Mouse (Mus musculus) common myeloid progenitor, adult 5-6 weeks (primary cell): ENCODE results near the gene Slc5a1. TPM values are rescaled to one million over a fixed set of nuclear protein-coding genes. Genes with fewer than 3 reads are reported as not detected.

ENCODE experiments used
- ATAC-seq: replicated peaks from 2 replicates; pipeline ENCODE4 v1.8.0; 2016; ENCODE audit warnings: low read depth, mild to moderate bottlenecking, moderate TSS enrichment, inconsistent platforms; ENCODE audit not compliant: poor library complexity, severe bottlenecking
- total RNA-seq: library from RNA; stranded (forward); fragments of 200-1000, 187-1606 nt; gene quantifications from 2 replicates; pipeline ENCODE4 v1.2.3, GENCODE M21; 2017

The Slc5a1 gene
- not detected in 2 replicates for total RNA-seq

- ATAC-seq, result no peak
These were observed at the start of gene Slc5a1 for GRCm38 (mm10) chr5:33104025-33104481. Gene Slc5a1, plus strand, starts transcription at chr5:33104219.

- ATAC-seq, result no peak
These were observed 47.8 kb upstream of the Slc5a1 start for GRCm38 (mm10) chr5:33056126-33056765.

GRCm38 (mm10) chr5:33070071-33070470 lies 33.9 kb upstream of the Slc5a1 start:
- no peak for ATAC-seq

DNA sequence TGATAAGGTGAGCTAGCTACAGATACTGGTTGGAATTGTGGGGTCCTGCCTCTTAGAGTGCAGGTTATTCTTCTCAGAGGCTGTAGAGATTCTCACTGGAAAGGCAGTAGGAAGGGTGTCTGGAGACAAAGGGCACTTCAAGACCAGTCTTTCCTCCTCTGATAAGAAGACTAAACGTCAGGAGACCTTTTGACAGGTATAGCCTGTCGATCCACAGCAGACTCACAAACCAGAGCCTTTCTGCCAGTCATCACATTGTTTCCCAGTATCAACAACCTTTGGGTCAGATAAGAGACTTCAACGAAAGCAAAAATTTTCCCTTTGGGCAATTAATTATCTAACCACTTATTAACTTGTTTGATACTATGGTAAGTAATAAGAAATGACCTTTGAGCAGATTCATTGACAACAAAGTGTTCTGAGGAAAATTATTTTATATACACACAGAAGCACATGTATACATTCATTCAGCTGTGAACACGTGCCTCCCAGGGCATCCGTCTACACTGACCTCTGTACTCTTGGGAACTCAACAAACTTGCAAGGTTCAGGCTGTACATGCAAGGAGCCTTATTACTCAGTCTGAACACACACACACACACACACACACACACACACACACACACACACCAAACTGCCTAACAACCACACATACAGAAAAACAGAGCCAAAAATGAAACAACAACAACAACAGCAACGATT lies 27.4 kb upstream of the Slc5a1 start:
- ATAC-seq, result no peak

- ATAC-seq, result no peak
These were observed 21.1 kb upstream of the Slc5a1 start for GRCm38 (mm10) chr5:33082896-33083295.

DNA sequence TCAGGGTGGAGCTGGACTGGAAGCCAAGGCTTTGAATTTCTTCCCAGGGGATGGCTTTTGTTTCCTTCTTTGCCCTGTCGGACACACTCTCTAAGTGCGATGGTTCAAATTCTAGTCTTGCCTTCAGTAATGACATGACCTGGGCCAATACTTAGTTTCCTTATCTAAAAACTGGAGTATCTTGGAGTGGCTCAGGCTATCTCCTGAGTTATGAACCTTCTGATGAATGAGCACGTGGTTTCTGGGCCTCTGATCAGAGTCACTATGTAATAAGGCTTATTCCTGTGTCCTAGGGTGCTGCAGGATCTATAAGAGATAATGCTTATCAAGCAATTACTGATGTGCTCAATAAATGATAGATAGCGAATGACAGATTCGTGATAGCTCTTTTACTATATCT lies 19.4 kb upstream of the Slc5a1 start:
- ATAC-seq, result no peak

GRCm38 (mm10) chr5:33091342-33091741 lies 12.7 kb upstream of the Slc5a1 start:
- ATAC-seq, result no peak

- no peak for ATAC-seq
These were observed 8.7 kb upstream of the Slc5a1 start for GRCm38 (mm10) chr5:33095315-33095714.

DNA sequence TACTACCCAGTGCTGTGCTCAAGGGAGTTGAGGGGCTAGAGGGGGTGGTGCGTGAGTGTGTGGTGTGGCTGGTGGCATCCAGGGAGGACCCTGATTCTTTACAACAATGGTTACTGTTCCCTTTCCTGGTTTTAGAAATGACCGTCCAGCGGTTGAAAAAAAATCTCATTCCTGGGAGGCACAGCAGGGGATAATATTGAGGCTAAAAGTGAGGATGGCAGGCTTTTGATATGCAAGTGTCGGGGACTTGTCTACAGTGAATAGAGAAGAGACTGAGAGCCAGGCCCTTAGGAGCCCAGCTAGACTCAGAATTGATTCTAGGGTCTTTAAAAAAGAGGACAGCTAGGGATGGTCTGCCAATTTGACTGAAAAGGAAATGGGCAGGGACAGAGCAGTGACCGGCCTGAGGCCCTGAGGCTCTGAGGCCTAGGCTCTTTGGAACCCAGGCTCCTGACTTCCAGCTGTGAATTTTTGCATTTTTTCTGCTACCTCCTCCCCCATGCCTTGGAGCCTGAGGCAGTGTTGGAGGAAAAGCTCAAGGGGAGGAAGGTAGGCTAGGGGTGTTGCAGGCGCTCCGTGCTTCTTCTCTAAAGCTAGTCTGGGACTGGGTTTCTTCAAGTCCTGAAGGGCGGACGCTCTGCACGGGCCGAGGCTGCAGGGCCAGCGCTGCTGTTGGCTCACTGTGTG lies 1.5 kb upstream of the Slc5a1 start:
- no peak for ATAC-seq

- ATAC-seq, result no peak
These were observed 857 bp downstream of the Slc5a1 start for GRCm38 (mm10) chr5:33104876-33105275.

GRCm38 (mm10) chr5:33105660-33106059 lies 1.6 kb downstream of the Slc5a1 start:
- no peak for ATAC-seq

GRCm38 (mm10) chr5:33107056-33107455 lies 3.0 kb downstream of the Slc5a1 start:
- ATAC-seq, result no peak

DNA sequence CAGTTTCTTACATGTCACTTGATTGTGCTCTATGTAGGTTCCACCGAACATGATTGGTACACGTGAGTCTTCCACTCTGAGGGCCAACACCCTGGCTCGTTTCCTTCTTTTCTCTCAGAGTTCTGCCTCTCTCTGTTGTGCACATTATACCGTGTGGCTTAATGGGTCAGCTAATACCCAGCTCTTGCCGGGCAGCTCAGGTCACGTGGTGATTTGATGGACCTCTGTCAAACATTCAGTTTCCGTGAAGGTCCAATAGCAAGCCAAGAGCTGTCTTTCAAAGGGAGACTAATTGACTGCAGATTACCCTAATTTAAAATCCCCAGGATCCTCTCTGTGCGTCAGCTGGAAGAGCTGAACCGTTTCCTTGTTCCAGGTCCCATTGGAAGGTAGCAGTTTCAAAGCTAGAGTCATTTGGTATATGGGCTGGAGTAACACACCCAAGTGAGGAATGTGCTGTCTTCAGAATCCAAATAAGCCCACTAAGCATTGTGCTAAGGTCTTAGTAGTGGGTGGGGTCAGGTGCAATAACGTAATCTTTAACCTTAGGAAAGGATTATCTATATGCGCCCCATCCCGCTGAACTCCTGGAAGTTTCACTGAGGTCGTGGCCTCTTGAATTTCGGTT lies 3.9 kb downstream of the Slc5a1 start:
- no peak for ATAC-seq

DNA sequence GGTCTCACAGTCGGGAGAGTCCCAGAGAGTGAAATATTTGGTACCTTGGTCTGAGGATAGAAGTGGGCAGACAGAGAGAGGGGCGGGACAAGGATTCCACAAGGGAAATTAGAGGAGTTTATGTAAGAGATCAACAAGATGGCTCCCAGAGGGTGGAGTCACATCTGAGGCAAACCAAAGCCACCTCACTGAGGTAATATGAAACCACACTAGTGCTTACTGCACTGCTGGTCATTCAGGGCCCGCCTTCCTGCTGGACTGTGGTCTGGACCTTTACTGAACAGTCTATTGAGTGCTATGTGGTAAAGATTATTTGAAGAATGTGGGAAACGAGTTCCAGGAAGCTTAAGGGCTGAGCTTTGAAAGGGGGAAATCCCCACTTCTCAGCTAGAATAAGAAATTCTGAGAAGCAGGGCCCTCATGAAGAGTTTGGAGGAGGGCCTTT lies 17.9 kb downstream of the Slc5a1 start:
- no peak for ATAC-seq

GRCm38 (mm10) chr5:33123658-33124057 lies 19.6 kb downstream of the Slc5a1 start:
- ATAC-seq, result no peak

DNA sequence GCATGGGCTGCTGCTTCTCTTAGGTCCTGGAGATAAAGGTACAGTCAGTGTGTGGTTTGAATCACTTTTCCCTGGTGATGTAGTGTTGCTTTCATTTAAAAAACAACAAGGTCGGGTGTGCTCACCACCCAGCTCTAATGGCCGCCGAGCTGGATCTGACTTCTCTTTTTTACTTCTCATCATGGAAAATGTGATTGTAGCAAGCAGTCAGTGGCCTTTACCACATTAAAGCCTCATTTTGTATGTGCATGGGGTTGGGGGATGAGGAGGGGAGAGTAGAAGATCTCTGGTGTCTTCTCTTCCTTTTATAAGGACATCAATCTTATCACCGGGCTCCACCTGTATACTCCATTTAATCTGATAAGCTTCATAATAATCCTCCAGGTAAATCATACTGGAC lies 21.3 kb downstream of the Slc5a1 start:
- no peak for ATAC-seq

DNA sequence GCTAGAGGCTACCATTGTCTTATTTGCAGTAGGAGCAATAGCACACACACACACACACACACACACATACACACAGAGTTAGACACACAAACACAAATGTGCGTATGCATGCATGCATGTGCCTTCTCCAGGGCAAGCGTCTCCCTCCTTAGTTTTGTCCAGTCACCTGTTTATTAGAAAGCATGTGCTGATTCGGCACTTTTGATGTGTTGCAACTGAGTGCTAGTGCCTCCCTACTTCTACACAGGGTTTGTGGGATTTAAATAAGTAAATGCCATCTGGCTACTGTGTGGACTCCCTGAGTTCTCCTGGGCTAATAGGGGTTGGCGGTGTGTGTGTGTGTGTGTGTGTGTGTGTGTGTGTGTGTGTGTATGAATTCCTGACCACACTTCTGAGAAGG lies 30.1 kb downstream of the Slc5a1 start:
- no peak for ATAC-seq

DNA sequence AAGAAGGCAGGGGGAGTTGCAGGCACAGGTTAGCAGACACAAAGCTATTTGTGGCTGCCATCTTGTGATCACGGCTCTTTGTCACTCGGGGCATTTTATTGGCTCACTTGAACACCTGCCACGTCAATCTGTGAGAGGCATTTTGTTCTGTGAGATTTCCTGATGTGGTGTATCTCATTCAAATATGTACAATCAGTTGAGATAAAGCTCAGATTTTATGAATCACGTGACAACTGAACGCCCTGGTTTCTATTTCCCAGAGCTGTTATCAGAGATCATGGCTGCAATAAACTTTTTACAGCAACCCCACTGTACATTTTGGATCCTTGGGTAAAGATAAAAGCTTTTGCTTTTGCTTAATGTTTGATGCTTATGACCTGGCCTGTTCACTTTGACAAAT lies 31.6 kb downstream of the Slc5a1 start:
- ATAC-seq, result no peak

GRCm38 (mm10) chr5:33142790-33143455 lies 38.9 kb downstream of the Slc5a1 start:
- ATAC-seq, result peak; percentile 72

DNA sequence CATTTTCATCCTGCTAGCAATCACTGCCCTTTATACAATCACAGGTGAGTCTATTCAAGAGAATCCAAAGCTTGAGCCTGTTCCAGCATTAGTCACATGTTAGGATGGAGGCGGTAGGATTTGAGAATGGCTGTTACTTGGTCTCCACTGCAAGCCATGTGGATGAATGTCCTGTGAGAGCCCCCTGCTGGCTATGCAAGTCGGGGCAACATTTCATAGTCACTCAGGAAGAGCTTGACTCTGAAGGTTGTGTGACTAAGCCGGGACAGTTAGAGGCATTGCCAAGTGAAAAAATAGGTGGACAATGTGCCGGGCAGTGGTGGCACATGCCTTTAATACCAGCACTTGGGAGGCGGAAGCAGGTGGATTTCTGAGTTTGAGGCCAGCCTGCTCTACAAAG lies 40.0 kb downstream of the Slc5a1 start:
- ATAC-seq, result peak; percentile 74
